Mouse (Mus musculus) layer of hippocampus, adult 2 months (tissue): ENCODE results near the gene Mypn. TPM values are rescaled to one million over a fixed set of nuclear protein-coding genes. Genes with fewer than 3 reads are reported as not detected.

Source experiments
- DNase-seq, 2 experiments: peaks; one replicate each; pipeline ENCODE4 v3.0.0; 2022; ENCODE audit warnings: low spot score in 2 of 2
- H3K27ac ChIP-seq: fragments of 200-600 bp; 2 replicates; pipeline ENCODE4 v1.8.1; 2022
- H3K4me3 ChIP-seq: fragments of 200-600 bp; 2 replicates; pipeline ENCODE4 v1.8.1; 2022; ENCODE audit warnings: mild to moderate bottlenecking
- CTCF ChIP-seq: fragments of 200-600 bp; conservative IDR thresholded peaks from 2 replicates; pipeline ENCODE4 v1.8.1; 2022; ENCODE audit warnings: antibody characterized with exemption, mild to moderate bottlenecking, moderate library complexity
- total RNA-seq, 2 experiments: library from RNA; stranded (reverse); gene quantifications; 2 replicates each; pipeline ENCODE4 v1.2.3; 2021

Gene Mypn
- total RNA-seq, 2 experiments from 2014 or later: 1.5 to 1.6 TPM

- DNase-seq: peak; percentile 58 to 72
- H3K4me3 ChIP-seq: peak overlapping the region; percentile 65
- TF ChIP-seq CTCF: no peak
- peak overlapping the region; percentile 88 for H3K27ac ChIP-seq
These were observed 103.7 kb downstream of the Mypn start for GRCm38 (mm10) chr10:63099941-63100562.

GRCm38 (mm10) chr10:63099521-63099920 is 104.2 kb downstream of the Mypn start, which contains the start of gene Atoh7:
TSS of gene Atoh7 (plus strand) at chr10:63099651.
- peak within 1 kb of the TSS; percentile 65 for H3K4me3 ChIP-seq
- peak in 1 of 2 experiments; percentile 25 for DNase-seq
- H3K27ac ChIP-seq: peak within 1 kb of the TSS; percentile 88
- TF ChIP-seq CTCF: no peak

- Histone ChIP-seq H3K4me3 (no peak overlapping the region), H3K27ac (no peak overlapping the region)
- no peak for TF ChIP-seq CTCF
- DNase-seq: no peak
These were observed 105.6 kb downstream of the Mypn start for GRCm38 (mm10) chr10:63098191-63098590.

DNA sequence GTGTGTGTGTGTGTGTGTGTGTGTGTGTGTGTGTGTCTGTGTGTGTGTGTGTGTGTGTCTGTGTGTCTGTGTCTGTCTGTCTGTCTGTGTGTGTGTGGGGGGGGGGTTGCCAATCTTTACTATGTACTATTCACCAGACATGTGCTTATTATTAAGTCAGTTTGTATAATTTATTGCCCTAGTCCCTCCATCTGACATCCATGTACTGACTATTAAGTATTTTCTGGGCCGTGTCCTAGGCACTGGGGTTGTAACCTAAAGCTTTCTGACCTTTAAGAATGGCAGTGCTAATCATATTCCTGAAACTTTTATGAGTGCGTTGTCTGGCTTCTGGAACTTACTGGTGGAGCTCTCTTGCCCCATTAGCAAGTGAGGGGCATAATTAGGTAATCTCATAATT is 107.0 kb downstream of the Mypn start:
- H3K4me3 ChIP-seq: no peak overlapping the region
- DNase-seq: no peak
- TF ChIP-seq CTCF: no peak
- H3K27ac ChIP-seq: no peak overlapping the region

- no peak for TF ChIP-seq CTCF
- no peak overlapping the region for H3K27ac ChIP-seq
- no peak overlapping the region for H3K4me3 ChIP-seq
- no peak for DNase-seq
These were observed 110.9 kb downstream of the Mypn start for GRCm38 (mm10) chr10:63092616-63093550.

GRCm38 (mm10) chr10:63091915-63092314 is 111.8 kb downstream of the Mypn start:
- TF ChIP-seq CTCF: no peak
- Histone ChIP-seq H3K4me3 (no peak overlapping the region), H3K27ac (no peak overlapping the region)
- no peak for DNase-seq

GRCm38 (mm10) chr10:63089758-63090571 is 113.8 kb downstream of the Mypn start:
- no peak for TF ChIP-seq CTCF
- Histone ChIP-seq H3K4me3 (peak overlapping the region; percentile 47), H3K27ac (peak overlapping the region; percentile 28; the same call in 1 of the 2 replicates)
- no peak for DNase-seq

GRCm38 (mm10) chr10:63089103-63089757 is 114.5 kb downstream of the Mypn start:
- H3K27ac ChIP-seq: 0 out of 2 replicates have a peak overlapping the region, but pooled peaks have one; percentile 8
- no peak for DNase-seq
- TF ChIP-seq CTCF: no peak
- peak overlapping the region; percentile 47 for H3K4me3 ChIP-seq

GRCm38 (mm10) chr10:63086304-63086703 is 117.4 kb downstream of the Mypn start:
- no peak overlapping the region for H3K4me3 ChIP-seq
- H3K27ac ChIP-seq: no peak overlapping the region
- DNase-seq: no peak
- no peak for TF ChIP-seq CTCF

DNA sequence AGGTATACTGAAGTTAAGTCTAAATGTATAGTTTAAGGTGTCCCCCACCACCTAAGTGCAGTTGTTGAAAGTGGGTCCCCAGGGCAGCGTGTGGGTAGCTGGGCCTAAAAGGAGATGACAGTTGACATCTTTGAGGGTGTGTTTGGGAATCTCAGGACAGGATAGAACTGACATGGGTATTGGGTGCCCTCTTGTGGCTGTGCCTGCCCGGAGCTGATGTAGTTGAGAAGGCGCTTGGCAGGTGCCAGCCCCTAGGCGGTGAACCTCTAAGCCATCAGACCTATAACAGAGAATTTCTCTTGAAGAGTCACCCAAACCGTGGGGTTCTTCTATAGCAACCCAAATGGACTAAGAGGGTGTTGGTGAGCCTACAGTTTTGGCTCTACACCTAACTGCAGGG is 137.8 kb downstream of the Mypn start:
- peak; percentile 94; the same call in 1 of the 2 replicates for TF ChIP-seq CTCF
- Histone ChIP-seq H3K4me3 (no peak overlapping the region), H3K27ac (no peak overlapping the region)
- peak; percentile 72 to 83 for DNase-seq

Other genes starting within 250 kb of the Mypn start
- gene Rufy2, start 223.7 kb downstream of the Mypn start, total RNA-seq: 10 to 100 TPM; 83.2 to 90.5 TPM
- 10 to 100 TPM; 51.1 to 65.3 TPM for gene Hnrnph3, start 179.7 kb downstream of the Mypn start, total RNA-seq
- 1 to 10 TPM; 1.6 to 2.2 TPM for gene Pbld2, start 179.6 kb downstream of the Mypn start, total RNA-seq
- gene Pbld1, start 143.8 kb downstream of the Mypn start, total RNA-seq: under 1 TPM; 0.15 to 0.82 TPM
- 1 to 10 TPM; 1.7 to 2.0 TPM for gene Atoh7, start 104.3 kb downstream of the Mypn start, total RNA-seq
- gene Herc4, start 39.9 kb upstream of the Mypn start, total RNA-seq: 10 to 100 TPM; 36.7 to 40.8 TPM
- 10 to 100 TPM; 11.7 to 15.9 TPM for gene Sirt1, start 177.8 kb upstream of the Mypn start, total RNA-seq
- 10 to 100 TPM; 22.5 to 25.2 TPM for gene Dnajc12, start 178.5 kb upstream of the Mypn start, total RNA-seq
- gene Gm7075, start 217.8 kb upstream of the Mypn start, total RNA-seq: not detected
- 1 to 10 TPM; 1.8 to 2.0 TPM for gene Ctnna3, start 226.1 kb upstream of the Mypn start, total RNA-seq